Mouse (Mus musculus): Measurements from ENCODE around the gene Zfp799. TPM values are rescaled to one million over a fixed set of nuclear protein-coding genes. Genes with fewer than 3 reads are reported as not detected.
"Not testable (repeated sequence)": the region's sequence is repeated elsewhere in the genome, so short reads cannot be mapped to it uniquely, and the experiment has no call there.

The Zfp799 gene
- 13.0 and 14.2 TPM in 2 replicates for polyA plus RNA-seq (2015; fragmentation: Nextera tagmentation; extraction: Ambion mirVana)

DNA sequence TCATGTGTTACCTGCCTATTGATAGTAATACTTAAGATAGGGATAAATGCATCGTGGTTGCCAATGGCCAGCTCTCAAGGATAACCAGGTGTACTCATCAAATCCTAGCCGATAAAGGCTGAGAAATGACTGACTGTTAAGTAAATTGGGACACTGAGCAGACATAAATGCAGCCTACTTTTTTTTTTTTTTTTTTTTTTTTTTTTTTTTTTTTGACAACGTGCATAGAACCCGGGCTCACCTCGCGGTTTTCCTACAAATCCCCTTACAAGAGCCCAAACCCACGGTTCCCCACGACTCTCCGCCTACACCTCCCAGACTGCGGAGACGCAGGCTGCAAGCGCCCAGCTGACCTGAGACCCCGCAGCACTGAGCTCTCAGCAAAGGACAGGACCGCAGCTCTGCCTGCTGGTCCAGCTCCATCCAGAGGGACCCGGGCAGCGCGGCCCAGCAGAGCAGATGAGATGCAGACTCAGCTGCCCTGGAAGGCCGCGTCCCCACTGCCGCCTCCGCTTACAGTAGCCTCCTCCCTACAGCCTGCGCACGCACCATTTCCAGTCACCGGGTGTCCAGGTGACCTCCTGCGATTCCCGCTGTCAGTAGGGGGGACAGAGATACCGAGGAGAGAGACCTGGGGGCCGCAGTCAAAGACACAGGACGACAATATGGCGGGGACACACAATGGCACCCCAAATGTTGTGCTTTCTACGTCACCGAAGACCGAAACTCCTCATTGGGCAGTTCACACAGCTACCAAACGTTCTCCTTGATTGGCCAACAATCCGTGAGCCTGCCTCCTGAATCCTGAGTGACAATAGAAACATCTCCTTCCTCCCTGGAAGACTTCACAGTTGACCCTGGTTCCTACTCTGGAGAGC, at the start of gene Zfp799:
Gene Zfp799, minus strand, starts transcription at position 722 of the 878 bp plus-strand sequence.
- H3K4me2 ChIP-seq (ENCODE audit: low read depth, low read length) = peak within 1 kb of the TSS; percentile 80

GRCm38 (mm10) chr17:32878773-32879172, 48.7 kb upstream of the Zfp799 start:
- no peak overlapping the region for H3K9ac ChIP-seq (ENCODE audit: low read length)
- no peaks in the 10 kb centered on the region for H3K9me3 ChIP-seq (ENCODE audit: control insufficient read depth, low read length)
- no peak overlapping the region for H3K4me3 ChIP-seq (ENCODE audit: low read length)
- WGBS = 88% methylated on average over 11 of the region's 11 CpGs
- no peak overlapping the region for H3K4me2 ChIP-seq (ENCODE audit: low read depth, low read length)
- peaks cover 8% of the 10 kb centered on the region; the same call in 1 of the 2 replicates for H3K4me1 ChIP-seq (replicated peaks; ENCODE audit: control insufficient read depth, insufficient read depth, low read length)
- peaks cover 16% of the 10 kb centered on the region for H3K36me3 ChIP-seq (ENCODE audit: control insufficient read depth, insufficient read depth, low read length)
- no peaks in the 10 kb centered on the region for H3K27me3 ChIP-seq (ENCODE audit: control insufficient read depth, insufficient read depth, low read depth, low read length)
- H3K27ac ChIP-seq (ENCODE audit: low read length) = no peak overlapping the region
- no peak for ATAC-seq (ENCODE audit: low read depth)

More for the DNA sequence above, at the start of gene Zfp799:
- H3K36me3 ChIP-seq (ENCODE audit: control insufficient read depth, insufficient read depth, low read length) = peaks cover 3% of the 10 kb centered on the region; the same call in 1 of the 2 replicates
- H3K4me3 ChIP-seq (ENCODE audit: low read length) = peak within 1 kb of the TSS; percentile 83
- no peaks in the 10 kb centered on the region for H3K9me3 ChIP-seq (ENCODE audit: control insufficient read depth, low read length)
- peaks cover 6% of the 10 kb centered on the region; the same call in 1 of the 2 replicates for H3K4me1 ChIP-seq (replicated peaks; ENCODE audit: control insufficient read depth, insufficient read depth, low read length)
- peak within 1 kb of the TSS; percentile 95 for H3K9ac ChIP-seq (ENCODE audit: low read length)
- 0 out of 2 replicates have a peak within 1 kb of the TSS, but pooled peaks have one; percentile 36 for H3K27ac ChIP-seq (ENCODE audit: low read length)
- H3K27me3 ChIP-seq (ENCODE audit: control insufficient read depth, insufficient read depth, low read depth, low read length) = no peaks in the 10 kb centered on the region
- 2% methylated on average over 34 of the region's 35 CpGs for WGBS
- peak; percentile 100 for ATAC-seq (ENCODE audit: low read depth)

DNA sequence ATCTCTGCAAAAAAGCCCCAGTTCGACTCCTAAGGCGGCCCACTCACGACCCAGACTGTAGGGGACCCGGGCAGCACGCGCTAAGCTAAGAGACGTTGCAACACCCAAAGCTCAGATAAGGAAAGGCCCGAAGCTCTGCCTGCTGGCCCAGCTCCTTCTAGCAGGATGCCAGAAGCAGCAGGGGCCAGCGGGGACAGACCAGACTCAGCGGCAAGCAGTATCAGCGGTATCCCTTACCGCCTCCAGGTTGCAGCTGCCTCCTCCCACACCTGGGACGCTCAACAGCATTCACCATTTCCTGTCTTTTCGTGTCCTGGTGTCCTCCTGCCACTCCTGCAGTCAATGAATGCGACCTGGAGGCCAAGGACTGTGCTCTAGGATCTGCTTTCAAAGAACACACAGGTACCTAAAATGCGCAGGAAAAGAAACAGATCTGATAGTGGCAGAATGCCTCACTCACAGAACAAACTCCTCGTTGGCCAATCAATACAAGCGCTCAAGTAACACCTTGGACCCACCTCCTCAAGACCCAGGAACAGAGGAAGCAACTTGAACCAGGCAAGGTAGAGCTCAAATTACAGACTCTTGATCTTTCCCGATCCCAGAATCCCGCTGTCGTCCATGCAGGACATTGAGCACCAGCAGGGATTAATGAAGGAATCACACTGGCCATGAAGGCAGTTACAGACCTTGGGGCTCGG, 47.6 kb upstream of the Zfp799 start:
- no peaks in the 10 kb centered on the region for H3K27me3 ChIP-seq (ENCODE audit: control insufficient read depth, insufficient read depth, low read depth, low read length)
- H3K4me2 ChIP-seq (ENCODE audit: low read depth, low read length) = peak overlapping the region; percentile 43
- peaks cover 8% of the 10 kb centered on the region; the same call in 1 of the 2 replicates for H3K4me1 ChIP-seq (replicated peaks; ENCODE audit: control insufficient read depth, insufficient read depth, low read length)
- peak; percentile 78 for ATAC-seq (ENCODE audit: low read depth)
- no peak overlapping the region for H3K9ac ChIP-seq (ENCODE audit: low read length)
- no peak overlapping the region for H3K27ac ChIP-seq (ENCODE audit: low read length)
- no peaks in the 10 kb centered on the region for H3K9me3 ChIP-seq (ENCODE audit: control insufficient read depth, low read length)
- WGBS = 3% methylated on average over 22 of the region's 22 CpGs
- H3K36me3 ChIP-seq (ENCODE audit: control insufficient read depth, insufficient read depth, low read length) = peaks cover 4% of the 10 kb centered on the region
- peak overlapping the region; percentile 24 for H3K4me3 ChIP-seq (ENCODE audit: low read length)

GRCm38 (mm10) chr17:32872696-32873095, 42.6 kb upstream of the Zfp799 start:
- 62% methylated on average over 5 of the region's 5 CpGs for WGBS
- Histone ChIP-seq H3K4me2 (ENCODE audit: low read depth, low read length) (no peak overlapping the region), H3K4me1 (replicated peaks; ENCODE audit: control insufficient read depth, insufficient read depth, low read length) (peaks cover 7% of the 10 kb centered on the region; the same call in 1 of the 2 replicates), H3K36me3 (ENCODE audit: control insufficient read depth, insufficient read depth, low read length) (no peaks in the 10 kb centered on the region), H3K4me3 (ENCODE audit: low read length) (no peak overlapping the region), H3K9me3 (ENCODE audit: control insufficient read depth, low read length) (no peaks in the 10 kb centered on the region), H3K27ac (ENCODE audit: low read length) (no peak overlapping the region), H3K9ac (ENCODE audit: low read length) (no peak overlapping the region), H3K27me3 (ENCODE audit: control insufficient read depth, insufficient read depth, low read depth, low read length) (no peaks in the 10 kb centered on the region)
- no peak for ATAC-seq (ENCODE audit: low read depth)

- no peak for ATAC-seq (ENCODE audit: low read depth)
- 72% methylated on average over 4 of the region's 4 CpGs for WGBS
- H3K9ac ChIP-seq (ENCODE audit: low read length) = no peak overlapping the region
- H3K36me3 ChIP-seq (ENCODE audit: control insufficient read depth, insufficient read depth, low read length) = no peaks in the 10 kb centered on the region
- H3K4me2 ChIP-seq (ENCODE audit: low read depth, low read length) = no peak overlapping the region
- H3K9me3 ChIP-seq (ENCODE audit: control insufficient read depth, low read length) = no peaks in the 10 kb centered on the region
- no peak overlapping the region for H3K4me3 ChIP-seq (ENCODE audit: low read length)
- no peaks in the 10 kb centered on the region for H3K27me3 ChIP-seq (ENCODE audit: control insufficient read depth, insufficient read depth, low read depth, low read length)
- no peak overlapping the region for H3K27ac ChIP-seq (ENCODE audit: low read length)
- 0 out of 2 replicates have a peak, but pooled peaks cover 1% of the 10 kb centered on the region for H3K4me1 ChIP-seq (replicated peaks; ENCODE audit: control insufficient read depth, insufficient read depth, low read length)
These were observed 42.0 kb upstream of the Zfp799 start for GRCm38 (mm10) chr17:32872091-32872490.

- ATAC-seq (ENCODE audit: low read depth) = no peak
- no peaks in the 10 kb centered on the region for H3K9me3 ChIP-seq (ENCODE audit: control insufficient read depth, low read length)
- H3K4me3 ChIP-seq (ENCODE audit: low read length) = no peak overlapping the region
- H3K4me2 ChIP-seq (ENCODE audit: low read depth, low read length) = no peak overlapping the region
- H3K4me1 ChIP-seq (replicated peaks; ENCODE audit: control insufficient read depth, insufficient read depth, low read length) = no peaks in the 10 kb centered on the region
- no peaks in the 10 kb centered on the region for H3K27me3 ChIP-seq (ENCODE audit: control insufficient read depth, insufficient read depth, low read depth, low read length)
- H3K9ac ChIP-seq (ENCODE audit: low read length) = no peak overlapping the region
- 74% methylated on average over 1 of the region's 1 CpGs for WGBS
- H3K27ac ChIP-seq (ENCODE audit: low read length) = no peak overlapping the region
- no peaks in the 10 kb centered on the region for H3K36me3 ChIP-seq (ENCODE audit: control insufficient read depth, insufficient read depth, low read length)
These were observed 41.4 kb upstream of the Zfp799 start for GRCm38 (mm10) chr17:32871483-32871882.

DNA sequence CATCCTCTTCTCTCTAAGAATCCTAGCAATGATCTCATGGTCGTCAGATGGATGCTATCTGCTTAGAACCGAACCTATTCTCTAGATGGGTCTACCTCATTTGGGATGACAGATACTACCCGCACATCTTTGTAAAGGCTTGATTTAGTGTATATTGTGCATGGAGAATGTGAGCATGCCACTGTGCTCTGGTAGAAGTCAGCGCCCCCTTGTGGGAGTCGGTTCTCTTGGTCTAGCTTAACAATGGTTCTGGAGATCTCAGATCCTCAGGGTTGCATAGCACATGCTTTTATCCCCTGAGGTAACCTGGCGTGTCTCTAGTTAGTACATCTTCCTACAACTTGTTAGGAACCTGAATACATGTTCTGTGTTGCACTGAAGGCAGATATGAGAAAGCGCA, 37.2 kb upstream of the Zfp799 start:
- not testable (repeated sequence) for H3K9me3 ChIP-seq (ENCODE audit: control insufficient read depth, low read length); H3K9ac ChIP-seq (ENCODE audit: low read length); H3K27me3 ChIP-seq (ENCODE audit: control insufficient read depth, insufficient read depth, low read depth, low read length); H3K27ac ChIP-seq (ENCODE audit: low read length); H3K4me2 ChIP-seq (ENCODE audit: low read depth, low read length); ATAC-seq (ENCODE audit: low read depth); H3K36me3 ChIP-seq (ENCODE audit: control insufficient read depth, insufficient read depth, low read length); H3K4me3 ChIP-seq (ENCODE audit: low read length); H3K4me1 ChIP-seq (replicated peaks; ENCODE audit: control insufficient read depth, insufficient read depth, low read length)
- WGBS = 59% methylated on average over 3 of the region's 7 CpGs

DNA sequence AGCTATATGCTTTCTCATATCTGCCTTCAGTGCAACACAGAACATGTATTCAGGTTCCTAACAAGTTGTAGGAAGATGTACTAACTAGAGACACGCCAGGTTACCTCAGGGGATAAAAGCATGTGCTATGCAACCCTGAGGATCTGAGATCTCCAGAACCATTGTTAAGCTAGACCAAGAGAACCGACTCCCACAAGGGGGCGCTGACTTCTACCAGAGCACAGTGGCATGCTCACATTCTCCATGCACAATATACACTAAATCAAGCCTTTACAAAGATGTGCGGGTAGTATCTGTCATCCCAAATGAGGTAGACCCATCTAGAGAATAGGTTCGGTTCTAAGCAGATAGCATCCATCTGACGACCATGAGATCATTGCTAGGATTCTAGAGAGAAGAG, 26.7 kb upstream of the Zfp799 start:
- not testable (repeated sequence) for H3K9ac ChIP-seq (ENCODE audit: low read length); H3K4me1 ChIP-seq (replicated peaks; ENCODE audit: control insufficient read depth, insufficient read depth, low read length); H3K4me2 ChIP-seq (ENCODE audit: low read depth, low read length); H3K27ac ChIP-seq (ENCODE audit: low read length); H3K9me3 ChIP-seq (ENCODE audit: control insufficient read depth, low read length); ATAC-seq (ENCODE audit: low read depth); H3K36me3 ChIP-seq (ENCODE audit: control insufficient read depth, insufficient read depth, low read length); H3K4me3 ChIP-seq (ENCODE audit: low read length); H3K27me3 ChIP-seq (ENCODE audit: control insufficient read depth, insufficient read depth, low read depth, low read length)
- WGBS = 65% methylated on average over 3 of the region's 6 CpGs

DNA sequence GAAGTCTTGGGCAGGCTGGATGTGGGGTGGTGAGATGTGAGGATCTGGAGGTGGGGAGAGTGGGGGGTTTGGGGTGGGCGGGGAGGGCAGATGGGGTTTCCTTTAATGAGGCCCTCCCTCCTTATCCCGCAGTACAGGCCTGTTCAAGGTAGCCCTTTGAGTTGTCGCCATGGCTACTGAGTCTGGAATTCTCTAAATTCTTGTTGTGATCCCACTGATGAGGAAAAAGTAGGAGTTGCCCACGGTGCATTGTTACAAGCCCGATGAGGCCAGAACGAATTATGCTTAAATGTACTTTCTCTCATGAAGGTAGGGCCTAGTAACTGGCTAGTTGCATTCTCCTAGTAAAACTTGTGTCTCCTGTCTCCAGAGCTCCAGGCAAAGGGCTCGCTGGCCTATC, 21.5 kb upstream of the Zfp799 start:
- no peak for ATAC-seq (ENCODE audit: low read depth)
- H3K4me1 ChIP-seq (replicated peaks; ENCODE audit: control insufficient read depth, insufficient read depth, low read length) = no peaks in the 10 kb centered on the region
- H3K27me3 ChIP-seq (ENCODE audit: control insufficient read depth, insufficient read depth, low read depth, low read length) = no peaks in the 10 kb centered on the region
- no peak overlapping the region for H3K4me2 ChIP-seq (ENCODE audit: low read depth, low read length)
- no peaks in the 10 kb centered on the region for H3K36me3 ChIP-seq (ENCODE audit: control insufficient read depth, insufficient read depth, low read length)
- no peak overlapping the region for H3K27ac ChIP-seq (ENCODE audit: low read length)
- 59% methylated on average over 7 of the region's 7 CpGs for WGBS
- no peak overlapping the region for H3K4me3 ChIP-seq (ENCODE audit: low read length)
- no peaks in the 10 kb centered on the region for H3K9me3 ChIP-seq (ENCODE audit: control insufficient read depth, low read length)
- H3K9ac ChIP-seq (ENCODE audit: low read length) = no peak overlapping the region

Data from lung, embryonic 16.5 days (tissue).